ENCODE assay signal across 15 mouse cellular contexts in the genomic region with DNA sequence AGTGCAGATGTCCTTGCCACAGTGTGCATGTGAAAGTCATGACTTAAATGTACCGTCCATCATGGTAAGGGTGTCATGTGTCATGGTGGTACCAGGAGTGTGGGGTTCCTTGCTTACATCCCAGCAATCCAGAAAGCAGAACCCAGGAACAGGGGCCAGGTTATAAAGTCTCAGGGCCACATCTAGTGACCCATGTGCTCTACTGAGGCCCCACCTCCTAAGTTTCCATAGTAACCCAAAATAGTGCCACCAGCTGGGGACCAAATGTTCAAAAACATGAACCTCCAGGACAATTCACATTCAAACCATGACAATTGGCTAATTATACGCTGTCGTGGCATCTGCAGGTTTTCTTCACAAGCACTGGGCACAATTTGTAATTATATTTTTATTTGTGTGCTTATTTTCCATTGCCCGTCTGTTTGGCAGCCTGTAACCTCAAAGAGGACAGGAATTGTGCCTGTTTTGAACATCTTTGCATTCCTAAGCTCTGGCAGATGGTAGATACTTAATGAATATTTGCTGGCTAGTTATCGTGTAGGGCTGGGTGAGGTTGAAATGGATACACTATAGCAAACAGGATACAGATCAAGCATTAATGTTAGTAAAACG.
DNase-seq lines count a peak whose midpoint lies in the region; ATAC-seq lines count a peak whose summit lies in the region.
"Had no signal": no experiment of that assay in that cellular context is flagged by ENCODE, and none has a peak within 500 bp of the region (broad histone marks: within the 10 kb centered on the region; RNA-seq: fewer than 3 reads in every experiment).

No protein-coding gene starts in this region.

- WGBS in embryonic facial prominence, embryonic 13.5 days = 34% methylated on average over 6 of the region's 6 CpGs
- WGBS in embryonic facial prominence, embryonic 10.5 days = 65% methylated on average over 6 of the region's 6 CpGs
- 47% methylated on average over 6 of the region's 6 CpGs for WGBS in hindbrain, embryonic 12.5 days

- no peak overlapping the region for H3K4me2 ChIP-seq in embryonic facial prominence, embryonic 13.5 days
- H3K4me2 ChIP-seq in hindbrain, embryonic 12.5 days (replicated peaks) = no peak overlapping the region
- H3K4me2 ChIP-seq: kidney, embryonic 15.5 days; limb, embryonic 15.5 days; lung, embryonic 14.5 days had no signal

- H3K27ac ChIP-seq in embryonic facial prominence, embryonic 13.5 days = 0 out of 2 replicates have a peak overlapping the region, but pooled peaks have one; percentile 22
- H3K27ac ChIP-seq in embryonic facial prominence, embryonic 10.5 days (replicated peaks) = no peak overlapping the region
- no peak overlapping the region for H3K27ac ChIP-seq in hindbrain, embryonic 12.5 days
- H3K27ac ChIP-seq: kidney, embryonic 15.5 days; limb, embryonic 15.5 days had no signal

- peaks cover 24% of the 10 kb centered on the region for H3K4me1 ChIP-seq in embryonic facial prominence, embryonic 13.5 days
- H3K4me1 ChIP-seq in embryonic facial prominence, embryonic 10.5 days = peaks cover 10% of the 10 kb centered on the region; the same call in 1 of the 2 replicates
- peaks cover 9% of the 10 kb centered on the region; the same call in 1 of the 2 replicates for H3K4me1 ChIP-seq in hindbrain, embryonic 12.5 days
- H3K4me1 ChIP-seq: kidney, embryonic 15.5 days; limb, embryonic 15.5 days; megakaryocyte, embryonic 14.5 days had no signal

- H3K4me3 ChIP-seq in embryonic facial prominence, embryonic 13.5 days = no peak overlapping the region
- no peak overlapping the region for H3K4me3 ChIP-seq in embryonic facial prominence, embryonic 10.5 days
- no peak overlapping the region for H3K4me3 ChIP-seq in hindbrain, embryonic 12.5 days
- H3K4me3 ChIP-seq: kidney, embryonic 15.5 days; limb, embryonic 15.5 days; megakaryocyte, embryonic 14.5 days had no signal

- no peak for ATAC-seq in embryonic facial prominence, embryonic 13.5 days (ENCODE audit: insufficient number of reproducible peaks, insufficient read depth, low FRiP score, low TSS enrichment, low read depth)
- peak; percentile 25 for ATAC-seq in hindbrain, embryonic 12.5 days (ENCODE audit: low FRiP score)
- ATAC-seq: inflammation-experienced regulatory T-cells, adult 6 months had no signal

- no peaks in the 10 kb centered on the region for H3K9me3 ChIP-seq in embryonic facial prominence, embryonic 13.5 days
- no peaks in the 10 kb centered on the region for H3K9me3 ChIP-seq in embryonic facial prominence, embryonic 10.5 days
- no peaks in the 10 kb centered on the region for H3K9me3 ChIP-seq in hindbrain, embryonic 12.5 days (replicated peaks)
- H3K9me3 ChIP-seq: kidney, embryonic 15.5 days; limb, embryonic 15.5 days; megakaryocyte, embryonic 14.5 days had no signal

- H3K36me3 ChIP-seq in embryonic facial prominence, embryonic 13.5 days = no peaks in the 10 kb centered on the region
- H3K36me3 ChIP-seq in embryonic facial prominence, embryonic 10.5 days (replicated peaks) = no peaks in the 10 kb centered on the region
- no peaks in the 10 kb centered on the region for H3K36me3 ChIP-seq in hindbrain, embryonic 12.5 days
- H3K36me3 ChIP-seq: G1E; kidney, embryonic 15.5 days; limb, embryonic 15.5 days had no signal

- H3K9ac ChIP-seq in embryonic facial prominence, embryonic 13.5 days = no peak overlapping the region
- H3K9ac ChIP-seq in hindbrain, embryonic 12.5 days = no peak overlapping the region
- H3K9ac ChIP-seq: kidney, embryonic 15.5 days; limb, embryonic 15.5 days; lung, embryonic 14.5 days had no signal

- no peaks in the 10 kb centered on the region for H3K27me3 ChIP-seq in embryonic facial prominence, embryonic 13.5 days
- H3K27me3 ChIP-seq in embryonic facial prominence, embryonic 10.5 days (replicated peaks; ENCODE audit: low read depth, poor library complexity, severe bottlenecking) = peaks cover 12% of the 10 kb centered on the region; the same call in 1 of the 2 replicates
- H3K27me3 ChIP-seq in hindbrain, embryonic 12.5 days = no peaks in the 10 kb centered on the region; the same call in 1 of the 2 replicates
- H3K27me3 ChIP-seq: kidney, embryonic 15.5 days; limb, embryonic 15.5 days had no signal

- intact Hi-C loops in left cerebral cortex, postnatal 4 days (cut with DNase I) = no loop called here
- intact Hi-C loops in left cerebral cortex, postnatal 25 days (cut with DNase I) = no loop called here

- no peak for DNase-seq in embryonic facial prominence, embryonic 10.5 days (ENCODE audit: low spot score)
- DNase-seq in left cerebral cortex, postnatal 4 days = peak; percentile 7
- no peak for DNase-seq in left cerebral cortex, postnatal 25 days (ENCODE audit: low spot score in 2 of 2)
- peak; percentile 10 to 16 for DNase-seq in cerebellum, adult 18-20 months
- no peak for DNase-seq in thymus, postnatal 25 days
- no peak for DNase-seq in spleen, postnatal 14 days (ENCODE audit: low spot score in 2 of 2)
- DNase-seq: lung, embryonic 14.5 days; right cerebral cortex, adult 18-20 months had no signal

Comparison
In these comparisons a context has a peak if more than half of its experiments do, and no peak if none do; other contexts are left out.
1. DNase-seq: peak in left cerebral cortex, postnatal 4 days (single experiment) and cerebellum, adult 18-20 months (2 of 2); none in embryonic facial prominence, embryonic 10.5 days (single experiment), left cerebral cortex, postnatal 25 days (0 of 2), thymus, postnatal 25 days (single experiment) and spleen, postnatal 14 days (0 of 2).